Mouse (Mus musculus): ENCODE measurements around the gene Ptpru. TPM values are rescaled to one million over a fixed set of nuclear protein-coding genes. Genes with fewer than 3 reads are reported as not detected.
A peak's percentile ranks its signal among the peaks of the same experiment; 100 is the strongest.

The Ptpru gene
- polyA plus RNA-seq, 1 experiment from 2014 or later, result 1.9 TPM

GRCm38 (mm10) chr4:131861341-131861739 lies 23.3 kb upstream of the Ptpru start:
- Histone ChIP-seq H3K9me3 (replicated peaks) (no peaks in the 10 kb centered on the region), H3K36me3 (peaks cover 21% of the 10 kb centered on the region; the same call in 1 of the 2 replicates), H3K27ac (peak overlapping the region; percentile 8; the same call in 1 of the 2 replicates), H3K4me3 (no peak overlapping the region), H3K9ac (no peak overlapping the region), H3K27me3 (no peaks in the 10 kb centered on the region), H3K4me2 (no peak overlapping the region), H3K4me1 (replicated peaks) (no peaks in the 10 kb centered on the region)
- no peak for ATAC-seq (replicated peaks; ENCODE audit: insufficient number of reproducible peaks, insufficient read depth, low FRiP score, low read depth)
- WGBS, result 68% methylated on average over 4 of the region's 4 CpGs

- Histone ChIP-seq H3K4me3 (no peak overlapping the region), H3K9me3 (replicated peaks) (no peaks in the 10 kb centered on the region), H3K27me3 (no peaks in the 10 kb centered on the region), H3K9ac (no peak overlapping the region), H3K27ac (peak overlapping the region; percentile 8; the same call in 1 of the 2 replicates), H3K36me3 (peaks cover 21% of the 10 kb centered on the region; the same call in 1 of the 2 replicates), H3K4me2 (no peak overlapping the region), H3K4me1 (replicated peaks) (no peaks in the 10 kb centered on the region)
- WGBS, result 40% methylated on average over 15 of the region's 15 CpGs
- ATAC-seq (replicated peaks; ENCODE audit: insufficient number of reproducible peaks, insufficient read depth, low FRiP score, low read depth), result peak; percentile 14; the same call in 1 of the 2 replicates
Measured at GRCm38 (mm10) chr4:131860492-131861340, 22.6 kb upstream of the Ptpru start.

DNA sequence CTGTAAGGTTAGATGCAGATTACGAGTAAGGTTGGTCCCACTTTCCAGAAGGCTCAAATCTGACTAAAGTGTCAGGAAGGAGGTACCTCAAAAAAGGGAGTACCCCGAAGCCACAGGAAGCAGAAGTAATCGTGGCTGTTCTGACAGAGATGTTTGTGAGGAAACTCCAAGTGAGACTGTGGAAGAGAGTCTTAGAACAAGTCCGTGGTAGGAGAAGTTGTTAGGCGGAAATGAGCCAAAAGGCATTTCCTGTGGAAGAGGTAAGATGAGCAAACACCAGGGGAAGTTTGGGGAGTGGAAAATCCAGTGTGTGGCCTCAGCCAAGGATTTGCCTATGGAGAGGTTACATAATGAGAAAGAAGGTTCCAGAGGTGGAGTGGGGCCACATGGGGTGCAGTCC lies 16.9 kb upstream of the Ptpru start:
- Histone ChIP-seq H3K9me3 (replicated peaks) (no peaks in the 10 kb centered on the region), H3K36me3 (peaks cover 3% of the 10 kb centered on the region; the same call in 1 of the 2 replicates), H3K9ac (no peak overlapping the region), H3K27ac (no peak overlapping the region), H3K4me3 (no peak overlapping the region), H3K4me1 (replicated peaks) (peaks cover 8% of the 10 kb centered on the region), H3K27me3 (no peaks in the 10 kb centered on the region), H3K4me2 (no peak overlapping the region)
- ATAC-seq (replicated peaks; ENCODE audit: insufficient number of reproducible peaks, insufficient read depth, low FRiP score, low read depth), result no peak
- WGBS, result 60% methylated on average over 5 of the region's 5 CpGs

DNA sequence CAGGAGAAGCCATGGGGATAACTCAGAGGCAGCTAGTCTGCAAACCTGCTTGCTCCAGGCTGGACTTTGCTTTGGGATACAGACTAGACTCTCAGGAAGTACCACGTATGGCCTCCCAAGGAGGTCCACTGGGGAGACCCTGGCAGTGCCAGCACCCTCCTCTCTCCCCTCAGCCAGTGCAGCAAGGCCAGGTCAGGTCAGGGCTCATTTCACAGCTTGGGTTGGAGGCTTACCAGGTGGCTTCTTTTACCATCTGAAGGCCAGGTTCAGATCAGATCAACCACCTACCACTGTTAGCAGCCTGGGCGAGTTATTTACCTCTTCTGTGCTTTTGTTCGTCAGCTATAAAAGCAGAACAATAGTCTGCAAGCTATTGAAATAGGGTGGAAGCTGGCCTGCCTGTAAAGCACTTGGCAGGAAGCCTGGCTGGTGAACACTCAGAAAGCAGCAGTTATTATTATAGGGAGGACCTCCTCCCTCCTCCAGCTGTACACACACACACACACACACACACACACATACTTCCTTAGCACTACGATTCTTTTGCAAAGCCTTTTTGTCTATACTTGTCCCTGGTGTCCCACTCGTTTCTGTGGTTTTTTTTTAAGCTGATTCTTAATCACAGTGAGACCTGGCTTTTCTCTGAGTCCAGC lies 12.0 kb upstream of the Ptpru start:
- peaks cover 17% of the 10 kb centered on the region for H3K4me1 ChIP-seq (replicated peaks)
- H3K4me3 ChIP-seq, result no peak overlapping the region
- H3K4me2 ChIP-seq, result peak overlapping the region; percentile 5; the same call in 1 of the 2 replicates
- H3K27ac ChIP-seq, result peak overlapping the region; percentile 82
- ATAC-seq (replicated peaks; ENCODE audit: insufficient number of reproducible peaks, insufficient read depth, low FRiP score, low read depth), result peak; percentile 67
- no peaks in the 10 kb centered on the region for H3K9me3 ChIP-seq (replicated peaks)
- 0 out of 2 replicates have a peak overlapping the region, but pooled peaks have one; percentile 23 for H3K9ac ChIP-seq
- WGBS, result 29% methylated on average over 5 of the region's 5 CpGs
- H3K36me3 ChIP-seq, result no peaks in the 10 kb centered on the region
- H3K27me3 ChIP-seq, result no peaks in the 10 kb centered on the region

GRCm38 (mm10) chr4:131848082-131848481 lies 10.0 kb upstream of the Ptpru start:
- WGBS, result 63% methylated on average over 6 of the region's 6 CpGs
- H3K9ac ChIP-seq, result no peak overlapping the region
- no peaks in the 10 kb centered on the region for H3K9me3 ChIP-seq (replicated peaks)
- H3K4me3 ChIP-seq, result no peak overlapping the region
- H3K4me1 ChIP-seq (replicated peaks), result peaks cover 23% of the 10 kb centered on the region
- no peak for ATAC-seq (replicated peaks; ENCODE audit: insufficient number of reproducible peaks, insufficient read depth, low FRiP score, low read depth)
- H3K27ac ChIP-seq, result no peak overlapping the region
- H3K4me2 ChIP-seq, result no peak overlapping the region
- no peaks in the 10 kb centered on the region for H3K27me3 ChIP-seq
- no peaks in the 10 kb centered on the region for H3K36me3 ChIP-seq

- 82% methylated on average over 8 of the region's 8 CpGs for WGBS
- Histone ChIP-seq H3K4me2 (no peak overlapping the region), H3K27ac (no peak overlapping the region), H3K9ac (no peak overlapping the region), H3K4me3 (no peak overlapping the region), H3K36me3 (no peaks in the 10 kb centered on the region), H3K4me1 (replicated peaks) (peaks cover 23% of the 10 kb centered on the region), H3K9me3 (replicated peaks) (no peaks in the 10 kb centered on the region), H3K27me3 (peaks cover 8% of the 10 kb centered on the region; the same call in 1 of the 2 replicates)
- ATAC-seq (replicated peaks; ENCODE audit: insufficient number of reproducible peaks, insufficient read depth, low FRiP score, low read depth), result no peak
Measured at GRCm38 (mm10) chr4:131845991-131846778, 8.1 kb upstream of the Ptpru start.

- Histone ChIP-seq H3K4me2 (peak within 1 kb of the TSS; percentile 86), H3K27ac (no peak within 1 kb of the TSS), H3K4me1 (replicated peaks) (peaks cover 9% of the 10 kb centered on the region), H3K27me3 (peaks cover 33% of the 10 kb centered on the region; the same call in 1 of the 2 replicates), H3K4me3 (peak within 1 kb of the TSS; percentile 84), H3K36me3 (no peaks in the 10 kb centered on the region), H3K9me3 (replicated peaks) (no peaks in the 10 kb centered on the region), H3K9ac (peak within 1 kb of the TSS; percentile 75)
- WGBS, result 0% methylated on average over 37 of the region's 37 CpGs
- ATAC-seq (replicated peaks; ENCODE audit: insufficient number of reproducible peaks, insufficient read depth, low FRiP score, low read depth), result peak; percentile 75
Measured at GRCm38 (mm10) chr4:131843290-131843743, 5.2 kb upstream of the Ptpru start, which contains the start of gene Mecr. Gene Mecr, plus strand, starts transcription at chr4:131843470.

DNA sequence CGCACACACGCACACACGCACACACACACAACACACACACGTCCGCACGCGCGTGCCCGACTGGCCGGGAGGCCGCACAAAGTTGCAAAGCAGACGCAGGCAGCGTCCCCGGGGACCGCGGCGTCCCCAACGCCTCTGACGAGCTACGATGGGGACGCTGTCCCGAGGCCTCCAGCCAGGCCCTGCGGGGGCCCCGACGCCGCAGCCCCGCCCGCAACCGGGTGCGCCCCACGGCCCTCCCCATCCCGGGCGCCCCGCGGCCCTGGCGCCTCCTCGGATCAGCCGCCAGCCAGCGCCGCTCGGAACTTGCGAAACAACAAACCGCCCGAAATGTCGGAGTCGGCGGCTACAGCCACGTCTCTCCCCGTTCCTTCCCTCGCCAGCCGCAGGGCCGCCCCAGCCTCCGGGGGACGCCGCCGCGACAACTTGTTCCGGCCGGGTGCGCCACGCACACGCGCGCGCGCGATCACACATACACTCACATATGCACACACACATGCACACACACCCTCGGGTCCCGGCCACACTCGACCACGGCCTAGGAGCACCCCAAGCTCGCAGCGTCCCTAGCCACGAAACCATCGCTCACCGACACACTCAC lies 1.1 kb downstream of the Ptpru start:
- H3K4me1 ChIP-seq (replicated peaks), result peaks cover 24% of the 10 kb centered on the region
- H3K4me2 ChIP-seq, result peak overlapping the region; percentile 100
- peaks cover 86% of the 10 kb centered on the region for H3K27me3 ChIP-seq
- peak overlapping the region; percentile 67 for H3K4me3 ChIP-seq
- H3K9ac ChIP-seq, result peak overlapping the region; percentile 71
- H3K9me3 ChIP-seq (replicated peaks), result no peaks in the 10 kb centered on the region
- no peak overlapping the region for H3K27ac ChIP-seq
- H3K36me3 ChIP-seq, result no peaks in the 10 kb centered on the region
- WGBS, result under 1% methylated on average over 75 of the region's 76 CpGs
- ATAC-seq (replicated peaks; ENCODE audit: insufficient number of reproducible peaks, insufficient read depth, low FRiP score, low read depth), result no peak

GRCm38 (mm10) chr4:131836351-131836881 lies 1.7 kb downstream of the Ptpru start:
- Histone ChIP-seq H3K36me3 (no peaks in the 10 kb centered on the region), H3K9me3 (replicated peaks) (no peaks in the 10 kb centered on the region), H3K4me2 (peak overlapping the region; percentile 100), H3K27me3 (peaks cover 81% of the 10 kb centered on the region), H3K4me1 (replicated peaks) (peaks cover 24% of the 10 kb centered on the region), H3K27ac (no peak overlapping the region), H3K9ac (peak overlapping the region; percentile 71), H3K4me3 (peak overlapping the region; percentile 67)
- 2% methylated on average over 39 of the region's 39 CpGs for WGBS
- 0 out of 2 replicates have a peak, but pooled peaks have one; percentile 19 for ATAC-seq (replicated peaks; ENCODE audit: insufficient number of reproducible peaks, insufficient read depth, low FRiP score, low read depth)

GRCm38 (mm10) chr4:131833971-131834609 lies 4.0 kb downstream of the Ptpru start:
- H3K4me2 ChIP-seq, result no peak overlapping the region
- 27% methylated on average over 9 of the region's 9 CpGs for WGBS
- ATAC-seq (replicated peaks; ENCODE audit: insufficient number of reproducible peaks, insufficient read depth, low FRiP score, low read depth), result no peak
- peaks cover 24% of the 10 kb centered on the region for H3K4me1 ChIP-seq (replicated peaks)
- H3K9me3 ChIP-seq (replicated peaks), result no peaks in the 10 kb centered on the region
- H3K9ac ChIP-seq, result no peak overlapping the region
- H3K36me3 ChIP-seq, result no peaks in the 10 kb centered on the region
- H3K27me3 ChIP-seq, result peaks cover 76% of the 10 kb centered on the region
- H3K4me3 ChIP-seq, result no peak overlapping the region
- H3K27ac ChIP-seq, result no peak overlapping the region

Measured in heart, embryonic 15.5 days (tissue).